Comparison of ENCODE assay signal across 22 mouse cellular contexts in genomic region chr13:101219568-101219967, GRCm38 (mm10).
"Had no signal": no experiment of that assay in that cellular context is flagged by ENCODE, and none has a peak within 500 bp of the region (broad histone marks: within the 10 kb centered on the region; RNA-seq: fewer than 3 reads in every experiment).

No protein-coding gene starts in this region.

- H3K27me3 ChIP-seq: limb, embryonic 12.5 days; midbrain, embryonic 13.5 days; neural tube, embryonic 13.5 days had no signal

- ATAC-seq: liver, postnatal 0 days; lung, postnatal 0 days; midbrain, embryonic 13.5 days; midbrain, embryonic 16.5 days had no signal

- H3K9me3 ChIP-seq: limb, embryonic 12.5 days; limb, embryonic 15.5 days; midbrain, embryonic 13.5 days; neural tube, embryonic 13.5 days had no signal

- DNase-seq: kidney, adult 11 months; kidney, adult 8-10 months; kidney, postnatal 14 days; kidney, postnatal 4 days; left cerebral cortex, postnatal 4 days; liver, postnatal 0 days; lung, embryonic 14.5 days; retina, postnatal 1 day; right cerebral cortex, postnatal 25 days; spleen, adult 18-20 months; thymus, adult 18-20 months; thymus, postnatal 36 days had no signal

- H3K9ac ChIP-seq: limb, embryonic 12.5 days; limb, embryonic 15.5 days; liver, embryonic 14.5 days; liver, postnatal 0 days; lung, embryonic 14.5 days; midbrain, embryonic 13.5 days; neural tube, embryonic 13.5 days had no signal

- H3K36me3 ChIP-seq: limb, embryonic 12.5 days; limb, embryonic 15.5 days; midbrain, embryonic 13.5 days; neural tube, embryonic 13.5 days had no signal

- H3K4me3 ChIP-seq: limb, embryonic 12.5 days; limb, embryonic 15.5 days; midbrain, embryonic 13.5 days; myocyte; neural tube, embryonic 13.5 days had no signal

- H3K27ac ChIP-seq: limb, embryonic 12.5 days; limb, embryonic 15.5 days; liver, embryonic 14.5 days; macrophage; midbrain, embryonic 13.5 days; neural tube, embryonic 13.5 days had no signal

- H3K4me2 ChIP-seq: limb, embryonic 12.5 days; limb, embryonic 15.5 days; liver, embryonic 11.5 days; lung, embryonic 14.5 days; midbrain, embryonic 13.5 days; neural tube, embryonic 13.5 days had no signal
